Mouse (Mus musculus): Measurements from ENCODE around the gene Batf3.
A peak's percentile ranks its signal among the peaks of the same experiment; 100 is the strongest.
"Not testable (repeated sequence)": the region's sequence is repeated elsewhere in the genome, so short reads cannot be mapped to it uniquely, and the experiment has no call there.

Batf3 gene

DNA sequence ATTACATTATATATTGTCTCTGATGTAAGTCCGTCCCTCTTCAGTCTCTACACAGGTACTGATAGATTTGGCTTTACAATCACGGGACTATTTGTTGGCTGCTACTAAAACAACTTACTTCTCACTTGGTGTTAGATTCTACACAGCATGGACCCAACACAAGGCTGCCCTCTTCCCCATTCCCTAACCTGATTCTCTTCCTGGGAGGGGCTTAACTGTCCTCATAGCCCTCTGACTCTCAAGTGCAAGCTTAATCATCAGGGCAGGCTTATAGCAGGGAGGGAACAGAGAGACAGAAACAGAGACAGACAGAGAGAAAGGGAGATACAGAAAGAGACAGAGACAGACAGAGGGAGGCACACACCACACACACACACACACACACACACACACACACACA is 34.0 kb downstream of the Batf3 start:
- no peak for DNase-seq (ENCODE audit: extremely low spot score, low spot score)

DNA sequence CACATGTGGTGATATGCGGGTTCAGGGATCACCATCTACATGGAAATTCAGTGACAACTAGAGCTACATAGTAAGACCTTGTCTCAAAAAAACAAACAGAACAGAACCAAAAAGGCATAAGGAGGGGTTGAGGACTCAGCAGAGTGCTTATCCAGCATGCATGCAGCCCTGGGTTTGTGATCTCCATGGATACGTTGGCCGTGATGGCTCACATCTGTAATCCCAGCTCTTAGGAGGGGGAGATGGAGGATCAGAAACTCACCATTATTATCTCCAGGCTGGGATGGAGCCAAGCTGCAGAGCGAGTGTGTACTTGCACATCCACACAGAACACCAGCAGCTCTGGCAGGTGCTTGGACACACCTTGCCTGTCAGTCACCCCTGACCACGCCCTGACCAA is 34.6 kb downstream of the Batf3 start:
- no peak for DNase-seq (ENCODE audit: extremely low spot score, low spot score)

DNA sequence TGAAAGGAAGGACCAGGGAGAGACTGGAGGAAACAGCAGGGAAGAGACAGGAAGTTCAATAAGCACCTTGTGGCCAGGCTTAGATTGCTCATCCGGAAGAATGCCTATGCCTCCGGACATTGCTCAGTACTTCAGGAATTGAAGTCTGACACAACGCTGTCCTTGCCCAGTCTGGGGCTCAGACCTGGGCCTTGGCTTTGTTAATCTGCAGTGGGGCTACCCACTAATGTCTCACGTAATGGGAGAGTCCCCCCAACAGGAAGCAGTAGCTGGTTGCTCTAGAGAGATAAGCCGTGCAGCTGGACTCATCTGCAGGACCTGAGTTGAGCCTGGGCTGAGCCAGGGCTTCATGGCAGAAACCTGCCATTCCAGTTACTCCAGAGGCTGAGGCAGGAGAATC is 35.3 kb downstream of the Batf3 start:
- no peak for DNase-seq (ENCODE audit: extremely low spot score, low spot score)

DNA sequence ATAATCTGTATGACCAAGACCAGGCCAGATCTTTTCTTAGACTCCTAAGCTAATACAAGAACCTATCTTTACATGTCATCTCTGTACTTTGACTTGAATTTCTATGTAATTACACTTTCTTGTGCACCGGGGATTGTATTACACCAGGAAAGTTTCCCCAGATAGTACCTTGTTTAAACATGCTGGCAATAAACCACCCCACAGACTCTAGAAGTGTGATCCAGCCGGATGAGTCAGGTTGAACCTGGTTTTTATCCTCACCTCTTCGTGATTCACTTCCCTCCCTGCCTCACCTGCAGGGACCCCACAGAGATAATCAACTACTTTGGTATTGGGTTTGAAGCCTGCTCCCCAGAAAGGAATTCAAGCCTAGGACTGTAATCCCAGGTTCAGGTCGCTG is 37.8 kb downstream of the Batf3 start:
- DNase-seq (ENCODE audit: extremely low spot score, low spot score) = no peak

DNA sequence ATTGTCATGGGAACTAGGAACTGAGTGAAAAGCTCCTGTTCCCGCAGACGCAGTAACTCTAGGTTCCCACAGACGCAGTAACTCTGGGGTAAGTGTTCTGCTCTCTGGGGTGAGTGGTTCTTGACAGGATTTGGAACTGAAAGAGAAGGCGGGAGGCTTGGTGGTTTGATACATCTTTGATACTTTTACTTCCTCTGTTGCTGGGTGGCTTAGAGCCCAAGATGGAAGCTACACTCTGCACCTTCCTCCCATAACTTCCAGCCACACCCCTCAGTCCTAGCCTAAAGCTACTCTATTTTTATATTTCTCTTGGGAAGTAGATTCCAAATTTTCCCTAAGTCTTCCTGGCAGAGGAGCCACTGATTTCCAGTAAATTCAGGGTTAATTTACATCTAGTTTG is 40.8 kb downstream of the Batf3 start:
- DNase-seq (ENCODE audit: extremely low spot score, low spot score) = no peak

DNA sequence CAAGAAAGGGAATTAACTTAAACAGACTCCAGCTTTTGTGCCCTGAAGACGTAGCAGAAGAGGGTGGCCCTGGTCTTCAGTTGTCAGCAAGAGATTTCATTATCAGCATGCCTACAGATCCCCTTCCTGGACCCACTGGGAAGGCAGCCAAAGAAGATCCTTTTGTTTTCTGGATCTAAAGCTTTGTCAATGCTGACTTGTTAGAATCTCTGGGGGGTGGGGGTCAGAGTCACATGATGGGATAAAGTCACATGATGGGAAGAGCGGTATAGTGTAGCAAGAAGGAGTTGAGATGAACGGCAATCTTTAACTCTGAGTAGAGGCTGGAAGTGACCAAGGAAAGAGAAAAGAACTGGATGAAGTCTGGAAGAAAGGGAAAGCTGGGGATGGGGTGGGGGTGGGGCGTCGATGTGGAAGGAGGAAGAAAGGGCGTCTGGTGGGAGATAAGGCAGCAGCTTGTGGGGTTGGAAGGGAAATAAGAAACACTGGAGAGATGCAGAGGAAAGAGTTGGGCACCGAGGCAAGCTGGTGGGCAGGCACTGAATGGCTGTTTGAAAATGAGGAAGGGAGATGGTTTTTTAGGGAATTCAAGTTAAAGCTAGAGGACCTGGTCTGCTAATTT is 41.3 kb downstream of the Batf3 start:
- no peak for DNase-seq (ENCODE audit: extremely low spot score, low spot score)

DNA sequence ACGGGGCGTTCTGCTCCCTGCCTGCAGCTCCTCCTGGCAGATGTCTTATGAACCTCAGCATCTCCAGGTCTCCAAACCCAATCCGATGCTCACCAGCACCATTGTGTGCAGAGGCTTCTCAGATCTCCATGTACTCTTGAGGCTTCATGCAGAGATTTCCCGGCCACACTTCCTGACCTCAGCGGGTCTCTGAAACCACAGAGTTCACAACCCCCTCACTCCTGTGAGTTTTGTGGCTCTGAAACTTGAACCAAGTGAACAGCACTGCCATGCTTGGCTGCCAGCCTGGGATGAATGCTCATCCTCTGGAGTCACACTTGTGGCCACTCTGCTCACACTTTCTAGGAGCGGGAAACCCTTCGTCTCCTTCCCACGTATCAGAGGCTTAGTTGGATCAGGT is 43.3 kb downstream of the Batf3 start:
- DNase-seq (ENCODE audit: extremely low spot score, low spot score) = no peak

DNA sequence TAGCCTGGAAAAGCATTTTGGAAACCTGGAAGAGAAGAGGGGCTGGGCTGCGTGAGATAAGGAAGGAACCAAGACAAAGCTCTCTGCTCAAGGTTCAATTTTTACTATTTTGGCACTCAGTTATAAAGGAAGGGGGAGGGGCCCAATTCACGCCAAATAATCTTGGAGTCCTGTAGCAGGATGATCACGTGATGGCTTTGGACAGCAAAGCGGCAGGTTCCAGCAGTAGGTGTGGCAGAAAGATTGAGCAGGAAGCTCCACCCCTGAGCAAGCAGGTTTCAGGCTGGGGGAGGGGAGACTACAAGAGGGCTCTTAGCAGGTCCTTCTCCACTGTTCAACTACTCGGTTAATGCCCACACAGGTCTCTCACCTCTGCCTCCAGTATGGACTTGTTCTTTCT is 51.8 kb downstream of the Batf3 start:
- DNase-seq (ENCODE audit: extremely low spot score, low spot score) = not testable (repeated sequence)

DNA sequence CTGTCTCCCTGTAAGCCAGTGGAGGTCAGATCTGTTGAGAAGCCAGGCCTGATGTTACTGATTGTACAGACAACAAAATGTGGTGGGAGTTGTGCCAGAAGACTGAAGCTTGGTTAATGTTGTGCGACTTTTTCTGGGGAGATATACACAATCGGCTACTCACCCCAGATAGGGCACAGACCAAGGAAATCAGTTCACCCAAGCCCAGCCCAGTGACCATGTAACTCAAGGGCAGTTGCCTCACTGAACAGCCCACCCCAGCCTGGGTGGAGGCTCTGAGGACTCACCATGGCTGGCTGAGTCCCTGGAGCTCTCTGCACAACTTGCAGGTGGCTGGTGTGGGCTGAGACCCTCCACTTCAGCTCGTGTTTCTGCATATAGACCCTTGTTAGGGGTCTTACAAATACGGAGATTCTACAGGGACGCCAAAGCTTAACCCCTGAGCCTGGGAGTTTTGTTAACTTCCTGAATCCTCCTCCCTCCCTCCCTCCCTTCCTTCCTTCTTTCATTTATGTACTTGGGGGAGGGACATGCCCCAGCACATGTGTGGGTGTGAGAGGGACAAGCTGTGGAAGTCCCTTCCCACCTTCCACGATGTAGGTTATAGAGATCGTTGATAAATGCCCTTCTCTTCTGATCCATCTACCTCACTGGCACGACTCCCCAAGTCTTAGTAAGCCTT is 53.4 kb downstream of the Batf3 start:
- DNase-seq (ENCODE audit: extremely low spot score, low spot score) = no peak

DNA sequence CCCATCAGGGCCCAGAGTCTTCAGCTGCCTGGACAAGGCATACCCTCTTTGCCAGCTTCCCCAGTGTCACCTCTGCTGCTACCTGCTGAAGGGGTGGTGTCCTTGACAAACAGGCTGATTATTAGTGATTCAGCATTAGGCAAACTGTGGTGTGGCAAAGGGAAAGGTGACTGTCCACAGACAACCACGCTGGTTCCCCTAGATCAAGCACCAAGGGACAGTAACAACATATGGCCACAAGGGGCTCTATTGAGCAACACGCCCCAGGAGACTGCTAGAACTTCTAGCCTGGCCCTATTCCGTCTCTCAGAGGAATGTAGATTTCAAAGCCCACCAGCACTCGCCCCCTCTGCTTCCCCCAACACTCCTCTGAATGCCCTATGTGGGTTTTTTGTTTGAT is 55.4 kb downstream of the Batf3 start:
- peak; percentile 38 for DNase-seq (ENCODE audit: extremely low spot score, low spot score)

DNA sequence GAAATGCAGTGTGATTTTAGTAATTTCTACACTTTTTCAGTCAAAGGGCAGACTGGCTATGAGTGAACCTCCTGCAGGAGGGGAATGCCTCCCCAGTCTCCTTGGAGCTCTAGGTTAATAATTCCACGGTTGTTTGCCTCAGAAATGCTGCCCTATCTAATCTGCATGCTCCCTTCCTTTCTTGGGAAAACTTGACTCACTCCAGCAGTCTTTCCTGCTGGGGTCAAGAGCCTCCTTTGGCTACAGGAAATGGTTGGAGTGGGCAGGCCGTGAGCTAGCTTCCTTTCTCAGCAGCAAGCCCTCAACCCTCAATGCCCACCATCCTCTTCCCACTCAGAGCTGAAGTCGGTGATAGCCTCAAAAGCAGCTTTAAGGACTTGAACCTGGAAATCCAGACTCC is 56.7 kb downstream of the Batf3 start:
- DNase-seq (ENCODE audit: extremely low spot score, low spot score) = no peak

Data from neural tube, embryonic 10.5 days (tissue).